Mouse (Mus musculus) limb, embryonic 11.5 days (tissue): ENCODE measurements at regions not wholly inside any gene's neighbourhood (a gene's known extent, or its start where the extent isn't known, plus 50 kb on each side); places are given as distances from the start of the nearest gene placed in this dataset.

Experiments used
- ATAC-seq: fragments of 200-750 bp; cut with Nextera tagmentation; 2 replicates; pipeline ENCODE4 v1.8.0; 2017; ENCODE audit warnings: low read depth; ENCODE audit not compliant: insufficient number of reproducible peaks, low FRiP score, low TSS enrichment
- DNase-seq: peaks from one replicate; pipeline ENCODE4 v3.0.0-alpha.2; 2015; ENCODE audit warnings: low spot score
- H3K27ac ChIP-seq: fragments of 300-500 bp; sonication (generic); replicated peaks from 2 replicates; pipeline ENCODE4 v1.5.1; 2014; ENCODE audit warnings: low read depth, mild to moderate bottlenecking, low read length
- H3K27me3 ChIP-seq: fragments of 300-500 bp; sonication (generic); 2 replicates; pipeline ENCODE4 v1.6.1; 2014; ENCODE audit warnings: mild to moderate bottlenecking, low read length, mixed read lengths; ENCODE audit not compliant: control insufficient read depth, insufficient read depth
- H3K36me3 ChIP-seq: fragments of 300-500 bp; sonication (generic); 2 replicates; pipeline ENCODE4 v1.6.1; 2014; ENCODE audit warnings: mild to moderate bottlenecking, low read length, moderate library complexity, mixed read lengths; ENCODE audit not compliant: control insufficient read depth, insufficient read depth
- H3K4me1 ChIP-seq: fragments of 300-500 bp; sonication (generic); 2 replicates; pipeline ENCODE4 v1.6.1; 2014; ENCODE audit warnings: low read length, mixed read lengths; ENCODE audit not compliant: control insufficient read depth, insufficient read depth
- H3K4me2 ChIP-seq: fragments of 300-500 bp; sonication (generic); 2 replicates; pipeline ENCODE4 v1.6.1; 2014; ENCODE audit warnings: low read depth, mild to moderate bottlenecking, moderate library complexity; ENCODE audit not compliant: severe bottlenecking
- H3K4me3 ChIP-seq: fragments of 300-500 bp; sonication (generic); 2 replicates; pipeline ENCODE4 v1.5.1; 2014; ENCODE audit warnings: low read depth, low read length
- H3K9ac ChIP-seq: fragments of 300-500 bp; sonication (generic); 2 replicates; pipeline ENCODE4 v1.6.1; 2014; ENCODE audit warnings: mild to moderate bottlenecking, low read length
- H3K9me3 ChIP-seq: fragments of 300-500 bp; sonication (generic); 2 replicates; pipeline ENCODE4 v1.6.1; 2016; ENCODE audit warnings: low read length; ENCODE audit not compliant: control insufficient read depth
- WGBS: fragments of 180-500 bp; shearing (Covaris S2); extraction: QIAGEN DNeasy Blood & Tissue Kit; methylation state at CpG from one replicate; pipeline ENCODE4 v1.1.7; 2014; 5-methylcytosine and 5-hydroxymethylcytosine counted together

DNA sequence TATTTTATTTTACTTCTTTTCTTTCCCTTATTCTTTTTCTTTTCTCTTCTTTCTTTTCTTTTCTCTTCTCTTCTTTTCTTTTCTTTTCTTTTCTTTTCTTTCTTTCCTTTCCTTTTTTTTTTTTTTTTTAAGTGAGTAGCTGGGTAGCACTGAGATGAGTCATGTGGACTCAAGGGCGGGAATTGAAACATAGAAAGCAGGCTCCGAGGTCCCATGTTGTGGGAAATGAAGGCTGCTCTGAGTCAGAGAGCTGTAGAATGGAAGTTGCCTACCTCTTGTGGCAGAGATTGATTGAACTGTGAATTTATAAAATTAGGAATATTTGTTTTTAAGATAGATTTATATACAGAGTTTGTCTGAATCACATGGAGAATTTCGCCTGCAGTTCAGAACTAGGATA lies 655.6 kb upstream of the Gje1 start:
- Histone ChIP-seq H3K27me3 (no peaks in the 10 kb centered on the region), H3K9me3 (no peaks in the 10 kb centered on the region), H3K4me3 (no peak overlapping the region), H3K36me3 (no peaks in the 10 kb centered on the region), H3K27ac (no peak overlapping the region), H3K9ac (no peak overlapping the region), H3K4me2 (no peak overlapping the region), H3K4me1 (no peaks in the 10 kb centered on the region)
- DNase-seq (no peak), ATAC-seq (no peak)
- 84% methylated on average over 3 of the region's 3 CpGs for WGBS
